Comparison of ENCODE assay signal across 24 mouse cellular contexts in the genomic region with DNA sequence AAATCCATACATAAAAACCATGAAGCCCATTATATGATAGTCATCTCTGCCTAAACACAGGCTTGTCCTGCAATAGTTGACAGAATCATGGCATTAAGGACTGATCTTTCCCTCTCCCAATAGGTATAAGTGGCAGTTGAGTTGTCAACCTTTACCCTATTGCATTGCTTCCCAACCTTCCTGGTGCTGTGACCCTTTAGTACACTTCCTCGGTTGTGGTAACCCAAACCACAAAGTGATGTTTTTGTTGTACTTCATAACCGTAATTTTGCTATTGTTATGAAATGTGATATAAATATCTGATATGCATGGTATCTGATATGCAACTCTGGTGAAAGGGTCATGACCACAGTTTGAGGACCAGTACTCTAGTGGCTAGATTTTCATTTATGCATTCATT.
"Had no signal": no experiment of that assay in that cellular context is flagged by ENCODE, and none has a peak within 500 bp of the region (broad histone marks: within the 10 kb centered on the region; RNA-seq: fewer than 3 reads in every experiment).

No protein-coding gene starts in this region.

- H3K27me3 ChIP-seq: heart, embryonic 12.5 days; hindbrain, embryonic 13.5 days; hindbrain, embryonic 15.5 days; kidney, embryonic 15.5 days; limb, embryonic 13.5 days; limb, embryonic 15.5 days; liver, embryonic 12.5 days had no signal

- ATAC-seq: hindbrain, postnatal 0 days; intestine, embryonic 16.5 days; liver, embryonic 12.5 days had no signal

- H3K9ac ChIP-seq: heart, embryonic 12.5 days; hindbrain, embryonic 13.5 days; hindbrain, embryonic 15.5 days; kidney, embryonic 15.5 days; limb, embryonic 13.5 days; limb, embryonic 15.5 days; liver, embryonic 12.5 days had no signal

- H3K36me3 ChIP-seq: heart, embryonic 10.5 days; heart, embryonic 12.5 days; hindbrain, embryonic 13.5 days; hindbrain, embryonic 15.5 days; kidney, embryonic 15.5 days; limb, embryonic 13.5 days; limb, embryonic 15.5 days; liver, embryonic 12.5 days had no signal

- H3K27ac ChIP-seq: heart, embryonic 10.5 days; hindbrain, embryonic 13.5 days; hindbrain, embryonic 15.5 days; hindbrain, postnatal 0 days; kidney, embryonic 15.5 days; kidney, postnatal 0 days; limb, embryonic 13.5 days; limb, embryonic 15.5 days; liver, embryonic 12.5 days had no signal

- H3K9me3 ChIP-seq: heart, embryonic 10.5 days; heart, embryonic 12.5 days; hindbrain, embryonic 13.5 days; hindbrain, embryonic 15.5 days; kidney, embryonic 15.5 days; limb, embryonic 13.5 days; limb, embryonic 15.5 days; liver, embryonic 12.5 days had no signal

- H3K4me3 ChIP-seq: heart, embryonic 10.5 days; heart, embryonic 12.5 days; hindbrain, embryonic 13.5 days; hindbrain, embryonic 15.5 days; kidney, embryonic 15.5 days; limb, embryonic 13.5 days; limb, embryonic 15.5 days; liver, embryonic 12.5 days had no signal

- DNase-seq: gastrocnemius, postnatal 14 days; gastrocnemius, postnatal 36 days; heart, adult 18-20 months; heart, postnatal 10 days; heart, postnatal 4 days; kidney, adult 11 months; kidney, adult 2 months; kidney, adult 9 months; kidney, postnatal 14 days; kidney, postnatal 36 days; layer of hippocampus, adult 9-11 months; layer of hippocampus, postnatal 36 days; left cerebral cortex, postnatal 4 days had no signal

- H3K4me1 ChIP-seq: heart, embryonic 10.5 days; heart, embryonic 12.5 days; hindbrain, embryonic 13.5 days; hindbrain, embryonic 15.5 days; kidney, embryonic 15.5 days; limb, embryonic 13.5 days; limb, embryonic 15.5 days; liver, embryonic 12.5 days had no signal

- H3K4me2 ChIP-seq: heart, embryonic 12.5 days; hindbrain, embryonic 13.5 days; hindbrain, embryonic 15.5 days; kidney, embryonic 15.5 days; limb, embryonic 13.5 days; limb, embryonic 15.5 days; liver, embryonic 12.5 days had no signal
